Mouse (Mus musculus): ENCODE measurements around the gene Skint9.
"Not testable (repeated sequence)": the region's sequence is repeated elsewhere in the genome, so short reads cannot be mapped to it uniquely, and the experiment has no call there.

Gene Skint9

DNA sequence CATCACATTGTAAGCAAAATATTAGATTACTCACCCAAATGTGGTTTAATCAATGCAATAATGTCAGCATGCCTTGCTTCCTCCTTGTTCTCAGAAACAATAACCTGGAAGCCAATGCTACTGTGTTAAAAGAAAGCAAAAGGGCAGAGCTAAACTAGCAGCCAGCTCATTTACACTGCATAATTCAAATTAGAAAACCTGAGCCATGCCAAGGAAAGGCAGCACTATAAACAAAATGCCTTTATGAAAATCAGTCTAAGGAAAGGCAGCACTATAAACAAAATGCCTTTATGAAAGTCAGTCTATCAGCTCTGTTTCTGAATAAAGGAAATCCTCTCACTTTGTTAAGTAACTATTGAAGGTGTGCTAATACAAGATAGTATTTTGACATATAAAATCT, at the start of gene Skint9:
Gene Skint9, minus strand, starts transcription at position 101 of the 400 bp plus-strand sequence.
- DNase-seq (ENCODE audit: low spot score in 2 of 2), result no peak

DNA sequence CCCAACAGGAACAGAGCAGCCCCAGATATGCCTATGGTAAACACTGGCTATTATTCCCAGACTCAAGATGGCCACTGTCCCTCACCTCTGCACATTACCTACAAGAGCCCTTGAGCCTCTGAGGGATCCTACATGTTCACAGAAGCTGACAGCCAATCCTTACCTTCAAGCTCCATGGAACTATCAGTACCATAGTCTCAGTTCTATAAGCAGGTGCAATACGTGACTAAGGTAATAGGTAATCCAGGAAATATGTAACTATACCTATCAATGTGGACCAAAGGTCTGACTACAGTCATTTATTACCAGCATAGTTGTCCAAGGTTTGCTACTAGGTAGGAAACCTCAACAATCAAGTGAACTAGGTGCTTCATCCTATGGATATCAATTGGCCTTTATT, 1.1 kb downstream of the Skint9 start:
- no peak for DNase-seq (ENCODE audit: low spot score in 2 of 2)

DNA sequence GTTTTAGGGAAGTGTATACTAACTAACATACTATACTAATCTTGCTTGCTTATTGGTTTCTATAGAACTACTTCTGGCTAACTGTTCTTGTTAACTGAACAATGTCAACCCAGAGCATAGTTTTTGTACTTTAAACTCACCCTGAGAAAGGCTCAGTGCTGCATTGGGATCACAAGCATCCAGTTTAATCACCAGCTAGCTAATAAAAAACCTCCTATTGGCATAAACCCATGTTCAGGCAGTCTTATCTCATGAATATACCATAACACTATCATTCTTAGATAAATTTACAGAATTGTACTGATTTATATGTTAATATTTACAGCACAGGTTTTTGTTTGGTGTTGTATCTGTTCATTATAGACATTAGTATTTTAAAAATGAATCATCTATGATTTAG, 1.6 kb downstream of the Skint9 start:
- DNase-seq (ENCODE audit: low spot score in 2 of 2), result no peak

- not testable (repeated sequence) for DNase-seq (ENCODE audit: low spot score in 2 of 2)
Observed at GRCm38 (mm10) chr4:112349111-112349510, 84.7 kb downstream of the Skint9 start.
